Mouse (Mus musculus): ENCODE data around the gene Vtcn1. TPM values are rescaled to one million over a fixed set of nuclear protein-coding genes. Genes with fewer than 3 reads are reported as not detected.
A peak's percentile ranks its signal among the peaks of the same experiment; 100 is the strongest.

Vtcn1 gene
- total RNA-seq, 1 experiment = 0.31 TPM

DNA sequence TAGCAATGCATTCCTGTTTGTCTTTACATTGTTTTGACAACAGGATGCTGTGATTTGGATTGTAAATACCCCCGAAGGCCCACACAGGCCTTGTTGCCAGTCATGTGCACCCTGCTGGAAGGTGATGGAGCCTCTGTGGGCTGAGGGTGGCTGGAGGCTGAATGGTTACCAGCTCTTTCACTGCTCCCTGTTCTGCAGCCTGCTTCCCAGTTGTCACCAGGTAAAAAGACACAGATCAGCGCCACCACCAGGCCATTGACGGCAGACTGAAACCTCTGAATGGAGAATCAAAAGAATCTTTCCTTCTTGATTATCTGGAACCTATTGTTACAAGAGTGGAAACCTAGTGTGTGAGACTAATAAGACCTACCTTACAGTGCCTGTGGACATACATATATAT, 81.7 kb downstream of the Vtcn1 start:
- Histone ChIP-seq H3K9me3 (ENCODE audit: control insufficient read depth, insufficient read depth, low read depth, low read length) (no peaks in the 10 kb centered on the region), H3K4me1 (ENCODE audit: control insufficient read depth in 2 of 2, insufficient read depth in 2 of 2, low read length in 2 of 2, poor library complexity in 1 of 2) (no peaks in the 10 kb centered on the region), H3K36me3 (ENCODE audit: control insufficient read depth, insufficient read depth, low read length, poor library complexity, severe bottlenecking) (no peaks in the 10 kb centered on the region), H3K27ac (ENCODE audit: insufficient read depth, low read depth, low read length, poor library complexity, severe bottlenecking) (no peak overlapping the region), H3K9ac (ENCODE audit: insufficient read depth, low read depth, low read length, poor library complexity, severe bottlenecking) (no peak overlapping the region), H3K4me3 (ENCODE audit: insufficient read depth in 1 of 2, low read depth in 1 of 2, low read length in 2 of 2, poor library complexity in 1 of 2, severe bottlenecking in 1 of 2) (no peak overlapping the region)
- in situ Hi-C loops (cut with MboI; ENCODE audit: low sequenced_read_pairs in 2 of 2, unreplicated experiment in 2 of 2) = no loop called here
- no peak for TF ChIP-seq ZC3H11A (IDR thresholded peaks at IDR 0.05; ENCODE audit: borderline replicate concordance, low read depth, low read length)
- no peak for TF ChIP-seq ZNF384 (IDR thresholded peaks at IDR 0.05; ENCODE audit: low read depth, low read length)
- TF ChIP-seq HCFC1 (IDR thresholded peaks at IDR 0.05; ENCODE audit: borderline replicate concordance, insufficient read depth, low read length) = no peak
- no peak for TF ChIP-seq MAFK (IDR thresholded peaks at IDR 0.05; ENCODE audit: insufficient read depth, low read depth, low read length)
- TF ChIP-seq CHD2 (IDR thresholded peaks at IDR 0.05; ENCODE audit: low read depth, low read length) = no peak
- DNase-seq (ENCODE audit: low read depth, low spot score) = peak; percentile 25

- no peaks in the 10 kb centered on the region for H3K4me1 ChIP-seq (ENCODE audit: control insufficient read depth in 2 of 2, insufficient read depth in 2 of 2, low read length in 2 of 2, poor library complexity in 1 of 2)
- TF ChIP-seq CHD2 (IDR thresholded peaks at IDR 0.05; ENCODE audit: low read depth, low read length) = no peak
- no peak for TF ChIP-seq ZNF384 (IDR thresholded peaks at IDR 0.05; ENCODE audit: low read depth, low read length)
- no peak for TF ChIP-seq MAFK (IDR thresholded peaks at IDR 0.05; ENCODE audit: insufficient read depth, low read depth, low read length)
- no peak for TF ChIP-seq HCFC1 (IDR thresholded peaks at IDR 0.05; ENCODE audit: borderline replicate concordance, insufficient read depth, low read length)
- TF ChIP-seq ZC3H11A (IDR thresholded peaks at IDR 0.05; ENCODE audit: borderline replicate concordance, low read depth, low read length) = no peak
- no peak for DNase-seq (ENCODE audit: low read depth, low spot score)
- in situ Hi-C loops (cut with MboI; ENCODE audit: low sequenced_read_pairs in 2 of 2, unreplicated experiment in 2 of 2) = no loop called here
- no peaks in the 10 kb centered on the region for H3K9me3 ChIP-seq (ENCODE audit: control insufficient read depth, insufficient read depth, low read depth, low read length)
- no peak overlapping the region for H3K27ac ChIP-seq (ENCODE audit: insufficient read depth, low read depth, low read length, poor library complexity, severe bottlenecking)
- no peak overlapping the region for H3K9ac ChIP-seq (ENCODE audit: insufficient read depth, low read depth, low read length, poor library complexity, severe bottlenecking)
- no peaks in the 10 kb centered on the region for H3K36me3 ChIP-seq (ENCODE audit: control insufficient read depth, insufficient read depth, low read length, poor library complexity, severe bottlenecking)
- H3K4me3 ChIP-seq (ENCODE audit: insufficient read depth in 1 of 2, low read depth in 1 of 2, low read length in 2 of 2, poor library complexity in 1 of 2, severe bottlenecking in 1 of 2) = no peak overlapping the region
Measured at GRCm38 (mm10) chr3:100908594-100908993, 83.3 kb downstream of the Vtcn1 start.

GRCm38 (mm10) chr3:100910621-100911020, 85.4 kb downstream of the Vtcn1 start:
- H3K4me3 ChIP-seq (ENCODE audit: insufficient read depth in 1 of 2, low read depth in 1 of 2, low read length in 2 of 2, poor library complexity in 1 of 2, severe bottlenecking in 1 of 2) = no peak overlapping the region
- H3K36me3 ChIP-seq (ENCODE audit: control insufficient read depth, insufficient read depth, low read length, poor library complexity, severe bottlenecking) = no peaks in the 10 kb centered on the region
- no peak overlapping the region for H3K27ac ChIP-seq (ENCODE audit: insufficient read depth, low read depth, low read length, poor library complexity, severe bottlenecking)
- H3K9ac ChIP-seq (ENCODE audit: insufficient read depth, low read depth, low read length, poor library complexity, severe bottlenecking) = no peak overlapping the region
- TF ChIP-seq CHD2 (IDR thresholded peaks at IDR 0.05; ENCODE audit: low read depth, low read length) (no peak), ZNF384 (IDR thresholded peaks at IDR 0.05; ENCODE audit: low read depth, low read length) (no peak), ZC3H11A (IDR thresholded peaks at IDR 0.05; ENCODE audit: borderline replicate concordance, low read depth, low read length) (no peak), HCFC1 (IDR thresholded peaks at IDR 0.05; ENCODE audit: borderline replicate concordance, insufficient read depth, low read length) (no peak), MAFK (IDR thresholded peaks at IDR 0.05; ENCODE audit: insufficient read depth, low read depth, low read length) (no peak)
- no peak for DNase-seq (ENCODE audit: low read depth, low spot score)
- H3K4me1 ChIP-seq (ENCODE audit: control insufficient read depth in 2 of 2, insufficient read depth in 2 of 2, low read length in 2 of 2, poor library complexity in 1 of 2) = no peaks in the 10 kb centered on the region
- in situ Hi-C loops (cut with MboI; ENCODE audit: low sequenced_read_pairs in 2 of 2, unreplicated experiment in 2 of 2) = no loop called here
- no peaks in the 10 kb centered on the region for H3K9me3 ChIP-seq (ENCODE audit: control insufficient read depth, insufficient read depth, low read depth, low read length)

GRCm38 (mm10) chr3:100911026-100911425, 85.8 kb downstream of the Vtcn1 start:
- in situ Hi-C loops (cut with MboI; ENCODE audit: low sequenced_read_pairs in 2 of 2, unreplicated experiment in 2 of 2) = no loop called here
- Histone ChIP-seq H3K27ac (ENCODE audit: insufficient read depth, low read depth, low read length, poor library complexity, severe bottlenecking) (no peak overlapping the region), H3K36me3 (ENCODE audit: control insufficient read depth, insufficient read depth, low read length, poor library complexity, severe bottlenecking) (no peaks in the 10 kb centered on the region), H3K4me1 (ENCODE audit: control insufficient read depth in 2 of 2, insufficient read depth in 2 of 2, low read length in 2 of 2, poor library complexity in 1 of 2) (no peaks in the 10 kb centered on the region), H3K9me3 (ENCODE audit: control insufficient read depth, insufficient read depth, low read depth, low read length) (no peaks in the 10 kb centered on the region), H3K4me3 (ENCODE audit: insufficient read depth in 1 of 2, low read depth in 1 of 2, low read length in 2 of 2, poor library complexity in 1 of 2, severe bottlenecking in 1 of 2) (no peak overlapping the region), H3K9ac (ENCODE audit: insufficient read depth, low read depth, low read length, poor library complexity, severe bottlenecking) (no peak overlapping the region)
- TF ChIP-seq ZC3H11A (IDR thresholded peaks at IDR 0.05; ENCODE audit: borderline replicate concordance, low read depth, low read length) = no peak
- TF ChIP-seq MAFK (IDR thresholded peaks at IDR 0.05; ENCODE audit: insufficient read depth, low read depth, low read length) = no peak
- TF ChIP-seq CHD2 (IDR thresholded peaks at IDR 0.05; ENCODE audit: low read depth, low read length) = no peak
- TF ChIP-seq ZNF384 (IDR thresholded peaks at IDR 0.05; ENCODE audit: low read depth, low read length) = no peak
- TF ChIP-seq HCFC1 (IDR thresholded peaks at IDR 0.05; ENCODE audit: borderline replicate concordance, insufficient read depth, low read length) = no peak
- no peak for DNase-seq (ENCODE audit: low read depth, low spot score)

Measured in ES-E14 (cell line).